Mouse (Mus musculus): ENCODE results near the gene Tmem208. TPM values are rescaled to one million over a fixed set of nuclear protein-coding genes. Genes with fewer than 3 reads are reported as not detected.
A peak's percentile ranks its signal among the peaks of the same experiment; 100 is the strongest.

Gene Tmem208
- total RNA-seq, 2 experiments from 2014 or later = 43.4 to 46.6 TPM

DNA sequence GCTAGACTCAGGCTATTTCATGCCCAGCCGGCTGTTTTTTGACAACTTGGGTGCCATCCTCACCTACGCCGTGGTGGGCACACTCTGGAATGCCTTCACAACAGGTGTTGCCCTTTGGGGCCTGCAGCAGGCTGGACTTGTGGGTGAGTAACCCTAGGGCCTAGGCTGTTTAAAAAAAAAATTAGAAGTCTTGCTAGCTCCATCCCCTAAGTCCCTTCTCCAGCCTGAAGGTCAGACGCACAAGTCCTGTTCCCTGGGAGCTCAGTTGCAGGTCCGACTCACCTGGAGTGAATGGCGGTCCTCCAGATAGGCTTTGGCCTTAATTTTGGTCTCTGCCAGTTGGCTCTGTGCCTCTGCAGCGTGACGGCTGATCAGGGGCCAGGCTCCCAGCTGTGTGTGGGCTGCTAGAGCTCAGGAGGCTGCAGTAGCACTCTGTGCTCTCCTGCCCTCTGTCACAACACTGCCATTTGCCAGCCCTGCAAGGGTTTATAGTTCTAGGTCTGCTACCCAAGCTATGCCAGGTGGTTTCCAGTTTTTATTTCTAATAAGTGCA lies 27.5 kb downstream of the Tmem208 start:
- no peak for DNase-seq (ENCODE audit: low spot score in 2 of 2)

- no peak for DNase-seq (ENCODE audit: low spot score in 2 of 2)
Measured at GRCm38 (mm10) chr8:105354549-105354948, 28.4 kb downstream of the Tmem208 start.

GRCm38 (mm10) chr8:105355179-105356024 lies 29.2 kb downstream of the Tmem208 start:
- no peak for DNase-seq (ENCODE audit: low spot score in 2 of 2)

DNA sequence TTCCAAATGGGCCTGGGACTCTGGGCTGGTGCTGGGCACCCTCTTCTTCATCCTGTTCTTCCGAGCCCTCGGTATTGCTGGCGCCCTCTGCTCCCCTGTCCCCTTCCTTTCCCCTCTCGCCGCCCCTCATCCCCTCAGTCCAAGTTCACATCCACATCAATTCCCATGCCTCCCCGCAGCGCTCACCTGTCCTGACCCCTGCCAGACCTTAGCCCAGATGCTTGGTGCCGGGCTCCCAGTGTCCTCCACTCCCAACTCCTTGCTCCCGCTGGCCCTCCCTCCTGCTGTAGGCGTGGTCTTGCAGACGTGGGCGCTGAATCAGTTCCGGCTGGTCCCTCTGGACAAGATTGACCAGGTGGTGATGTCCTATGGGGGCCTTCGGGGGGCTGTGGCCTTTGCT lies 30.5 kb downstream of the Tmem208 start:
- no peak for DNase-seq (ENCODE audit: low spot score in 2 of 2)

GRCm38 (mm10) chr8:105359208-105359607 lies 33.1 kb downstream of the Tmem208 start:
- DNase-seq (ENCODE audit: low spot score in 2 of 2) = no peak

- no peak for DNase-seq (ENCODE audit: low spot score in 2 of 2)
Measured at GRCm38 (mm10) chr8:105359646-105360045, 33.5 kb downstream of the Tmem208 start.

DNA sequence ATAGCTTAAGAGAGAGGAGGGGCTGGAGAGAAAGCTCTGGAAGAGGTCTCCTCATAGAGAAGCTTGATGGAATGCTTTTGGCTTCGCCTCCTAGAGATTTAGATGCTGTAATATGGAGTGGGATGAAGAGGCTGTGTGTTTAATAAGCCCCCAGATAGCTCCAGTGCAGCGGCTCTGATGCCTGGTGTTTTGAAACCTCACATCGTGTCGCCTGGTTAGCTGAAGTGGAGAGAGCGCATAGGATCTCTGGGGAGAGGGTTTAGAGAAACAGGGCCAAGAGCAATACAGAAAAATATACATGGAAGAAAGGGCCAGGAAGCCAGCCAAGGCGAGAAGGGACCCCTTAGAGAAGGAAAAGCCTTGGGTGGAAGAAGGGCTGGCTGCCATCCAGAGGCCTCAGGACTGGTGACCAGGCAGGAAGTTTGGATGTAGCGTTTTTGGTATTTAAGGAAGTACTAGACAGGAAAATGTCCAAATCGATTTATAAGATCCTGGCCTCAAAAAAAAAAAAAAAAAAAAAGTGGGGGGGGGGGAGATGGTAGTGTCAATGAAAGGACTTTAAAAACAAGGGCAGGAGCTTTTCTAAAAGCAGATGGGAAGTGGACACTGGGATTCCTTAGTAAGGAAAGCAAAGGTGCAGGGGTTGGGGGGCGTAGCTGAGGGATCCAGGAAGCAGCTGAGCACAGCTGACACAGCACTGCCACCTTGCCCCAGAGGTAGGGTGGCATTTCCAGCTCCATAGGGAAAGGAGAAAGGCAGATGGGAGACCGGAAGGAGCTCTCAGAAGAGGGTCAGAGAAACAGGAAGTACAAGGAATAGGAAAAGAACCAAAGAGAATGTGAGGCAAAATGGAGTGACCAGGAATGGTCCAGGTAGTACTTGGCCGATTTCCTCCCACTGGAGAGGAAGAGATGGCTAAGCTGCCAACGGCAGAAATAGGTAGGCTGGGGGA lies 35.9 kb downstream of the Tmem208 start:
- DNase-seq (ENCODE audit: low spot score in 2 of 2) = no peak

GRCm38 (mm10) chr8:105367107-105367506 lies 41.0 kb downstream of the Tmem208 start:
- DNase-seq (ENCODE audit: low spot score in 2 of 2) = no peak

GRCm38 (mm10) chr8:105372473-105372872 lies 46.3 kb downstream of the Tmem208 start:
- no peak for DNase-seq (ENCODE audit: low spot score in 2 of 2)

DNA sequence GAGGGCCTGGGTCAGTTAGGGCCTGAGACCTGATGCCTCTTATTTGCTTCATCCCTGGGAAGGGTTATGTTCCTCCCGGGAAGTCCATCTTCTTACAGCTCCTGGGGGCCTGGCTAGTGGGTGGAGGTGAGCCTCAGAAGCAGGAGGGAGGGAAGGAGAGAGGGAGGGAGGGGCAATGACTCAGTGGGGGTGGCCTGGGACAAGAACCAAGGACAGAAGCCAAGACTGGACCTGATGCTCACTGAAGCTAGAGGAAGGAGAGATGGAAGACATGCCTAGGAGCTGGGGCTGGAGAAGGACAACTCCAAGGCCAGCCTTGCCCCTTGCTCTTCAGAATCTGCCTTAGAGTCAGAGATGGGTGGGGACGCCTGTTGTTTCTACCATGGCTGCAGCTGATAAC lies 46.9 kb downstream of the Tmem208 start, which contains the start of gene Plekhg4:
Plekhg4 (plus strand) TSS at position 243 of the 400 bp plus-strand sequence.
- DNase-seq (ENCODE audit: low spot score in 2 of 2) = no peak

DNA sequence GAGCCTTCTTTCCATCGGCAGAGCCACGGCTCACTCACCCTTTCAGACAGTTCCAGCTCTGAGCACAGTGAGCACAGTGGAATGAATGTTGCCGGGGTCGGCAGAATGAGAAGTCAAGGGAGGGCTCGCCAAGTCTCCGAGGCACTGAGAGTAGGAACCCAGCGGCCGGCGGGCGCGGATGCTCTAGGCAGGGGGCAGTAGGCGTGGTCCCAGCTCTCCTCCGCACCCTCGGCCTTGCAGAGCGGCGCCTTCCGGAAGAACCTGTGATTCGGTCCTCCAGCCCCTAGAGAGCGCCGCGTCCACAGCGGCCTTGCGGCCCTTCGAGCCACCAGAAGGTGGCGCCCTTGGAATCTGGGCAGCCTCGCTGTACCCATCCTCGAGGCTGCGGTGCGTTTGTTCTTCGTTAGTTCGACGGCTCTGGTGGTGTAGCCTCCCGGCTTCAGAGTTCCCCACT lies 48.4 kb downstream of the Tmem208 start:
- peak; percentile 34 to 37 for DNase-seq (ENCODE audit: low spot score in 2 of 2)

DNA sequence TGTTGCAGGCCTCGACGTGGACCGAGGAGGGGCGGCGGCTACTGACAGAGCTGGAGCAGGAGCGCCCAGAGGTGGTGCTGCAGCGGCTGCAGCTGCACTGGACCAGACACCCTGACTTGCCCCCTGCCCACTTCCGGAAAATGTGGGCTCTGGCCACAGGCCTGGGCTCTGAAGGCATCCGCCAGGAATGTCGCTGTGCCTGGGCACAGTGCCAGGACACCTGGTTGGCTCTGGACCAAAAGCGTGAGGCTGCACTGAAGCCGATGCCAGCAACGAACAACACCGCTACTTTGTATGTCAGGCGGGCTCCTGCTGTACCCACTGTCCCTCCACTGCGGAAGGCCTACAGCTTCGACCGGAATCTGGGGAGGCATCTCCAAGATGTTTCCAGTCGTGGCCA lies 52.5 kb downstream of the Tmem208 start:
- peak; percentile 57 to 64 for DNase-seq (ENCODE audit: low spot score in 2 of 2)

- no peak for DNase-seq (ENCODE audit: low spot score in 2 of 2)
Measured at GRCm38 (mm10) chr8:105380308-105380707, 54.2 kb downstream of the Tmem208 start.

DNA sequence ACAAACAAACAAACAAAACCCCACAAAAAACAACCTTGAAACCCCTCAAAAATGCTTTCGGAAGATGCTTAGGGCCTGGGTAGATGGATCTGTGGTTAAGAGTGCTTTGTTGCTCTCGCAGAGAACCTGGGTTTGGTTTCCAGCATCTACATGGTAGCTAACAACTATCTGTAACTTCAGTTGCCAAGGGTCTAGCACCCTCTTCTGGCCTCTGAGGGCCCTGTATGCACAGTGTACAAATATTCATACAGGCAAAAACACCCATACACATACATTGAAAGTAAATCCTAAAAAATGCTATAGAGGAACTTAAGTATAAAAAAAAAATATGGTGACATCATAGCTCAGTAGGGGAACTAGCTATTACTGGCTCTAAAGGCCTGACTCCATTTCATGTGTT lies 57.9 kb downstream of the Tmem208 start:
- DNase-seq (ENCODE audit: low spot score in 2 of 2) = no peak

Small RNA genes within 50 kb of the gene (microRNA-seq; reads per million reads assigned to microRNA genes)
- 0 reads per million in 2 experiments for gene Gm27320
- gene Mir328 = 3,580 to 3,773 reads per million in 2 experiments

Other genes with a start within 250 kb of the Tmem208 start
- not detected for gene Ces3b, start 242.6 kb upstream of the Tmem208 start, total RNA-seq (2021)
- not detected for gene Ces4a, start 194.6 kb upstream of the Tmem208 start, total RNA-seq (2021)
- gene Cbfb, start 155.7 kb upstream of the Tmem208 start, total RNA-seq (2021) = 10 to 100 TPM; 32.1 to 35.7 TPM
- gene D230025D16Rik, start 101.2 kb upstream of the Tmem208 start, total RNA-seq (2021) = 10 to 100 TPM; 24.5 to 26.6 TPM
- gene B3gnt9, start 71.2 kb upstream of the Tmem208 start, total RNA-seq (2021) = 1 to 10 TPM; 3.4 to 4.2 TPM
- 1 to 10 TPM; 6.5 to 8.9 TPM for gene Tradd, start 61.7 kb upstream of the Tmem208 start, total RNA-seq (2021)
- under 1 TPM; 0.45 to 0.87 TPM for gene Fbxl8, start 61.7 kb upstream of the Tmem208 start, total RNA-seq (2021)
- gene Hsf4, start 56.6 kb upstream of the Tmem208 start, total RNA-seq (2021) = under 1 TPM; 0.57 to 0.83 TPM
- 1 to 10 TPM; 3.6 to 3.7 TPM for gene Nol3, start 50.2 kb upstream of the Tmem208 start, total RNA-seq (2021)
- gene 4931428F04Rik, start 36.5 kb upstream of the Tmem208 start, total RNA-seq (2021) = 10 to 100 TPM; 60.0 to 60.5 TPM
- gene Exoc3l, start 30.3 kb upstream of the Tmem208 start, total RNA-seq (2021) = 1 to 10 TPM; 3.7 to 5.9 TPM
- 10 to 100 TPM; 31.9 to 33.5 TPM for gene E2f4, start 28.7 kb upstream of the Tmem208 start, total RNA-seq (2021)
- 1 to 10 TPM; 1.2 to 2.0 TPM for gene Elmo3, start 20.8 kb upstream of the Tmem208 start, total RNA-seq (2021)
- gene Lrrc29, start 76 bp upstream of the Tmem208 start, total RNA-seq (2021) = 1 to 10 TPM; 4.9 to 6.7 TPM
- 1 to 10 TPM; 3.3 to 3.6 TPM for gene Fhod1, start 21.6 kb downstream of the Tmem208 start, total RNA-seq (2021)
- gene Slc9a5, start 22.5 kb downstream of the Tmem208 start, total RNA-seq (2021) = 10 to 100 TPM; 11.6 to 13.6 TPM
- 1 to 10 TPM; 1.8 to 1.9 TPM for gene Plekhg4, start 46.9 kb downstream of the Tmem208 start, total RNA-seq (2021)
- gene Kctd19, start 87.1 kb downstream of the Tmem208 start, total RNA-seq (2021) = not detected
- gene Lrrc36, start 87.2 kb downstream of the Tmem208 start, total RNA-seq (2021) = 1 to 10 TPM in 1 of 2 experiments, under 1 TPM in 1; 0.98 to 1.4 TPM
- gene Tppp3, start 145.2 kb downstream of the Tmem208 start, total RNA-seq (2021) = 10 to 100 TPM; 34.5 to 40.0 TPM
- gene Zdhhc1, start 170.5 kb downstream of the Tmem208 start, total RNA-seq (2021) = 10 to 100 TPM; 17.5 to 20.4 TPM
- under 1 TPM in 1 of 2 experiments, not detected in 1; 0.18 TPM for gene Hsd11b2, start 192.4 kb downstream of the Tmem208 start, total RNA-seq (2021)
- gene Atp6v0d1, start 239.7 kb downstream of the Tmem208 start, total RNA-seq (2021) = 100 to 1,000 TPM; 298 to 305 TPM

All from layer of hippocampus, postnatal 10 days (tissue).